Mouse (Mus musculus): ENCODE data around the gene Nedd4.

DNA sequence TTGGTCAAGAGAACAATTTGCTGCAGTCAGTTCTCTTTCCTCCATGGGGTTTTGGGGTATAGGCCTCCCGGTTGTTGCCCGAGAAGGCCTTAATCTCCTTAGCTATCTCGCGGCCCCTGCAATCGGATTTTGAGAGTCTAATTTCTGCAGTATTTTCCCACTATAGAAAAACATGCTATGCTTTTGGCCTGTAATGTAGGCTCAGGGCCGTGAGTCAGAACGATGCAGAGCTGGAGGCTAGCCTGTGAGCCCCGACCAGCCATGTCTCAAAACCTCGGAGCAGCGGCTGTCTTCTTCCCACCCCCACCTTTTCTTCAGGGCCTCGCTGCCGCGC lies 618 bp upstream of the Nedd4 start:
- TF ChIP-seq POLR2A (IDR thresholded peaks at IDR 0.05; ENCODE audit: borderline replicate concordance, low read depth, low read length) (no peak), CTCF (IDR thresholded peaks at IDR 0.05; ENCODE audit: low read depth, low read length) (no peak)

Data from bone marrow macrophage, adult 2 months (primary cell).